In genomic region chr8:124375727-124376126, GRCm38 (mm10) we compare ENCODE assay signal across 15 mouse cellular contexts.
A peak's percentile ranks its signal among the peaks of the same experiment; 100 is the strongest.
DNase-seq lines count a peak whose midpoint lies in the region; ATAC-seq and TF ChIP-seq lines count a peak whose summit lies in the region.
"Had no signal": no experiment of that assay in that cellular context is flagged by ENCODE, and none has a peak within 500 bp of the region (broad histone marks: within the 10 kb centered on the region; RNA-seq: fewer than 3 reads in every experiment).

No protein-coding gene starts in this region.

- no peaks in the 10 kb centered on the region for H3K36me3 ChIP-seq in CH12.LX (replicated peaks in 1 of 2; ENCODE audit: control insufficient read depth in 1 of 2, insufficient read depth in 1 of 2, low read length in 1 of 2)
- H3K36me3 ChIP-seq in kidney, embryonic 15.5 days = no peaks in the 10 kb centered on the region
- H3K36me3 ChIP-seq: embryonic facial prominence, embryonic 12.5 days; forebrain, embryonic 10.5 days; liver, embryonic 15.5 days; midbrain, embryonic 12.5 days had no signal

- no peak for TF ChIP-seq RAD21 in CH12.LX (IDR thresholded peaks at IDR 0.05; ENCODE audit: low read depth, low read length)

- H3K4me1 ChIP-seq in CH12.LX (ENCODE audit: control insufficient read depth in 1 of 2, insufficient read depth in 2 of 2) = peaks cover 50 to 69% of the 10 kb centered on the region in 2 experiments
- H3K4me1 ChIP-seq in kidney, embryonic 15.5 days = no peaks in the 10 kb centered on the region
- H3K4me1 ChIP-seq: embryonic facial prominence, embryonic 12.5 days; forebrain, embryonic 10.5 days; hindbrain, embryonic 15.5 days; liver, embryonic 15.5 days; midbrain, embryonic 12.5 days had no signal

- peak overlapping the region in 2 of 3 experiments; percentile 40 to 53 for H3K4me3 ChIP-seq in CH12.LX (replicated peaks in 1 of 3; ENCODE audit: low read depth in 2 of 3, low read length in 2 of 3, poor library complexity in 1 of 3)
- no peak overlapping the region for H3K4me3 ChIP-seq in kidney, embryonic 15.5 days (replicated peaks)
- H3K4me3 ChIP-seq: embryonic facial prominence, embryonic 12.5 days; forebrain, embryonic 10.5 days; hindbrain, embryonic 15.5 days; liver, embryonic 15.5 days; midbrain, embryonic 12.5 days had no signal

- peak overlapping the region; percentile 44 for H3K4me2 ChIP-seq in CH12.LX (ENCODE audit: insufficient read depth, low read depth, poor library complexity, severe bottlenecking)
- H3K4me2 ChIP-seq in kidney, embryonic 15.5 days = no peak overlapping the region
- H3K4me2 ChIP-seq: embryonic facial prominence, embryonic 12.5 days; hindbrain, embryonic 15.5 days; liver, embryonic 15.5 days; midbrain, embryonic 12.5 days had no signal

- H3K79me2 ChIP-seq in CH12.LX (replicated peaks; ENCODE audit: control insufficient read depth, extremely low read depth, insufficient read depth, poor library complexity, severe bottlenecking) = no peaks in the 10 kb centered on the region

- H3K9me3 ChIP-seq in CH12.LX (replicated peaks; ENCODE audit: low read length) = no peaks in the 10 kb centered on the region
- no peaks in the 10 kb centered on the region for H3K9me3 ChIP-seq in kidney, embryonic 15.5 days (replicated peaks)
- H3K9me3 ChIP-seq: embryonic facial prominence, embryonic 12.5 days; forebrain, embryonic 10.5 days; hindbrain, embryonic 15.5 days; liver, embryonic 15.5 days; midbrain, embryonic 12.5 days had no signal

- H3K27me3 ChIP-seq in CH12.LX (replicated peaks) = no peaks in the 10 kb centered on the region
- H3K27me3 ChIP-seq in kidney, embryonic 15.5 days = no peaks in the 10 kb centered on the region
- H3K27me3 ChIP-seq: embryonic facial prominence, embryonic 12.5 days; hindbrain, embryonic 15.5 days; liver, embryonic 15.5 days; midbrain, embryonic 12.5 days had no signal

- no peak for TF ChIP-seq CTCF in CH12.LX (conservative IDR thresholded peaks at IDR 0.05 in 1 of 2, IDR thresholded peaks at IDR 0.05 in 1 of 2; ENCODE audit: low read depth in 2 of 2, low read length in 2 of 2)

- dilution Hi-C loops in CH12.LX (cut with MboI; ENCODE audit: extremely low pct_ligation_motif_present, extremely low pct_unique_long_range_greater_than_20kb, low sequenced_read_pairs) = no loop called here

- no peak for TF ChIP-seq EP300 in CH12.LX (IDR thresholded peaks at IDR 0.05; ENCODE audit: low read length)

- no peak for TF ChIP-seq POLR2A in CH12.LX (IDR thresholded peaks at IDR 0.05; ENCODE audit: low read depth, low read length)

- no peak for ATAC-seq in kidney, embryonic 15.5 days (replicated peaks; ENCODE audit: low FRiP score)

- peak; percentile 41 for DNase-seq in heart, postnatal 4 days
- no peak for DNase-seq in heart, adult 9 months (ENCODE audit: low spot score in 2 of 2)
- DNase-seq in 416B (ENCODE audit: low read depth) = peak; percentile 47
- DNase-seq in CH12.LX (ENCODE audit: extremely low read depth) = no peak
- DNase-seq in cerebellum, postnatal 14 days = peak; percentile 55 to 75
- DNase-seq in liver = no peak
- DNase-seq: adrenal gland, adult 8-10 months; kidney, adult 9 months; right cerebral cortex, postnatal 4 days had no signal

- peak overlapping the region; percentile 17; the same call in 1 of the 2 replicates for H3K9ac ChIP-seq in CH12.LX (ENCODE audit: insufficient read depth, low read depth)
- no peak overlapping the region for H3K9ac ChIP-seq in kidney, embryonic 15.5 days
- H3K9ac ChIP-seq: embryonic facial prominence, embryonic 12.5 days; hindbrain, embryonic 15.5 days; liver, embryonic 15.5 days; midbrain, embryonic 12.5 days had no signal

- WGBS in kidney, embryonic 15.5 days = 78% methylated on average over 9 of the region's 9 CpGs

- no peak overlapping the region for H3K27ac ChIP-seq in CH12.LX (ENCODE audit: insufficient read depth, low read depth)
- H3K27ac ChIP-seq in kidney, embryonic 15.5 days = no peak overlapping the region
- H3K27ac ChIP-seq: embryonic facial prominence, embryonic 12.5 days; forebrain, embryonic 10.5 days; hindbrain, embryonic 15.5 days; liver, embryonic 15.5 days; midbrain, embryonic 12.5 days had no signal

- in situ Hi-C loops in CH12.LX (cut with MboI; ENCODE audit: low pct_ligation_motif_present, low pct_unique_long_range_greater_than_20kb, low sequenced_read_pairs) = no loop called here

TF ChIP-seq in CH12.LX, 34 proteins besides CTCF, POLR2A, EP300 and RAD21:
- no peak for TF ChIP-seq RCOR1 (conservative IDR thresholded peaks at IDR 0.05; ENCODE audit: low read depth, low read length)
- no peak for TF ChIP-seq MAZ (IDR thresholded peaks at IDR 0.05; ENCODE audit: low read depth, low read length)
- TF ChIP-seq MEF2A (IDR thresholded peaks at IDR 0.05; ENCODE audit: borderline replicate concordance, low read depth, low read length) = no peak
- TF ChIP-seq CHD1 (IDR thresholded peaks at IDR 0.05; ENCODE audit: low read depth, low read length) = no peak

Comparison
In these comparisons a context has a peak if more than half of its experiments do, and no peak if none do; other contexts are left out.
1. DNase-seq: peak in heart, postnatal 4 days (single experiment), 416B (single experiment) and cerebellum, postnatal 14 days (2 of 2); none in heart, adult 9 months (0 of 2), CH12.LX (single experiment) and liver (single experiment).